Mouse (Mus musculus): ENCODE results near the gene Hist1h2ai. TPM values are rescaled to one million over a fixed set of nuclear protein-coding genes. Genes with fewer than 3 reads are reported as not detected.

Gene Hist1h2ai
- total RNA-seq, 4 experiments from 2014 or later: 1.1 to 17.1 (median 12.1) TPM; not detected in 1

Small RNAs within 50 kb of the gene (microRNA-seq; reads per million reads assigned to microRNA genes)
- gene Gm44357 (not detected), gene Gm44367 (not detected), gene Gm44454 (not detected)

Other genes starting within 250 kb of the Hist1h2ai start
- gene Nkapl, start 247.9 kb upstream of the Hist1h2ai start, total RNA-seq (2022): 1 to 10 TPM in 1 of 4 experiments, under 1 TPM in 3; 0.17 to 1.1 (median 0.41) TPM
- 1 to 10 TPM; 1.0 to 1.5 (median 1.1) TPM for gene Zkscan4, start 237.5 kb upstream of the Hist1h2ai start, total RNA-seq (2022)
- not detected for gene Gm10065, start 237.0 kb upstream of the Hist1h2ai start, total RNA-seq (2022)
- 10 to 100 TPM; 24.1 to 26.8 (median 25.8) TPM for gene AK157302, start 221.2 kb upstream of the Hist1h2ai start, total RNA-seq (2022)
- gene Gm11273, start 215.0 kb upstream of the Hist1h2ai start, total RNA-seq (2022): 100 to 1,000 TPM; 207 to 244 (median 213) TPM
- gene Zkscan8, start 185.3 kb upstream of the Hist1h2ai start, total RNA-seq (2022): 10 to 100 TPM; 10.5 to 13.0 (median 10.8) TPM
- not detected for gene Olfr1366, start 173.6 kb upstream of the Hist1h2ai start, total RNA-seq (2022)
- not detected for gene Olfr1535, start 156.5 kb upstream of the Hist1h2ai start, total RNA-seq (2022)
- gene Olfr1364, start 134.7 kb upstream of the Hist1h2ai start, total RNA-seq (2022): not detected
- gene Olfr1362, start 102.4 kb upstream of the Hist1h2ai start, total RNA-seq (2022): not detected
- gene Olfr11, start 73.9 kb upstream of the Hist1h2ai start, total RNA-seq (2022): not detected
- gene Olfr1361, start 53.0 kb upstream of the Hist1h2ai start, total RNA-seq (2022): not detected
- not detected for gene Olfr1360, start 39.0 kb upstream of the Hist1h2ai start, total RNA-seq (2022)
- gene Olfr1359, start 18.3 kb upstream of the Hist1h2ai start, total RNA-seq (2022): not detected
- gene Hist1h2bl, start 279 bp upstream of the Hist1h2ai start, total RNA-seq (2022): 10 to 100 TPM in 1 of 4 experiments, 1 to 10 TPM in 3; 5.4 to 11.8 (median 8.0) TPM
- gene Hist1h3h, start 1.2 kb downstream of the Hist1h2ai start, total RNA-seq (2022): 10 to 100 TPM in 2 of 4 experiments, 1 to 10 TPM in 2; 5.0 to 19.2 (median 10.1) TPM
- 1 to 10 TPM in 2 of 4 experiments, under 1 TPM in 1, not detected in 1; 0.94 to 3.0 (median 1.8) TPM for gene Hist1h2bm, start 5.6 kb downstream of the Hist1h2ai start, total RNA-seq (2022)
- gene Hist1h4j, start 18.6 kb downstream of the Hist1h2ai start, total RNA-seq (2022): 1 to 10 TPM; 1.4 to 4.4 (median 4.0) TPM
- gene Hist1h4k, start 34.1 kb downstream of the Hist1h2ai start, total RNA-seq (2022): 10 to 100 TPM; 26.9 to 29.6 (median 28.6) TPM
- gene Hist1h2ak, start 37.4 kb downstream of the Hist1h2ai start, total RNA-seq (2022): 1 to 10 TPM in 3 of 4 experiments, not detected in 1; 1.5 to 4.4 (median 2.0) TPM
- 1 to 10 TPM; 2.0 to 7.1 (median 4.3) TPM for gene Hist1h2bn, start 37.7 kb downstream of the Hist1h2ai start, total RNA-seq (2022)
- 1 to 10 TPM in 3 of 4 experiments, under 1 TPM in 1; 0.62 to 4.7 (median 2.5) TPM for gene Hist1h1b, start 64.2 kb downstream of the Hist1h2ai start, total RNA-seq (2022)
- 10 to 100 TPM in 1 of 4 experiments, 1 to 10 TPM in 3; 6.6 to 10.5 (median 8.8) TPM for gene Hist1h3i, start 66.9 kb downstream of the Hist1h2ai start, total RNA-seq (2022)
- gene Hist1h2an, start 70.8 kb downstream of the Hist1h2ai start, total RNA-seq (2022): 1 to 10 TPM in 1 of 4 experiments, not detected in 3; 1.1 TPM
- gene Hist1h2bp, start 71.0 kb downstream of the Hist1h2ai start, total RNA-seq (2022): 1 to 10 TPM in 3 of 4 experiments, under 1 TPM in 1; 0.81 to 6.2 (median 1.3) TPM
- gene Hist1h2bq, start 93.8 kb downstream of the Hist1h2ai start, total RNA-seq (2022): 10 to 100 TPM; 25.7 to 37.7 (median 29.1) TPM
- gene Hist1h2ao, start 94.0 kb downstream of the Hist1h2ai start, total RNA-seq (2022): 10 to 100 TPM in 1 of 4 experiments, not detected in 3; 16.3 TPM
- gene Hist1h4m, start 95.3 kb downstream of the Hist1h2ai start, total RNA-seq (2022): 10 to 100 TPM; 22.8 to 37.8 (median 29.3) TPM
- gene Hist1h4n, start 115.8 kb downstream of the Hist1h2ai start, total RNA-seq (2022): 10 to 100 TPM in 3 of 4 experiments, 1 to 10 TPM in 1; 6.1 to 17.9 (median 14.8) TPM
- gene Hist1h2ap, start 117.1 kb downstream of the Hist1h2ai start, total RNA-seq (2022): 10 to 100 TPM in 1 of 4 experiments, 1 to 10 TPM in 2, not detected in 1; 3.1 to 13.1 (median 4.1) TPM
- gene Hist1h2br, start 117.3 kb downstream of the Hist1h2ai start, total RNA-seq (2022): 10 to 100 TPM; 25.5 to 37.9 (median 28.9) TPM
- 1 to 10 TPM in 1 of 4 experiments, under 1 TPM in 3; 0.46 to 1.0 (median 0.83) TPM for gene Zfp184, start 228.7 kb downstream of the Hist1h2ai start, total RNA-seq (2022)

All from heart, adult 8-10 months (tissue).